Mouse (Mus musculus) ovary, postnatal 14 days (tissue): ENCODE results near the gene 2310046K23Rik.
A peak's percentile ranks its signal among the peaks of the same experiment; 100 is the strongest.
"Not testable (repeated sequence)": the region's sequence is repeated elsewhere in the genome, so short reads cannot be mapped to it uniquely, and the experiment has no call there.

Experiments used
- DNase-seq: peaks from one replicate; pipeline ENCODE4 v3.0.0; 2022; ENCODE audit warnings: low spot score

Gene 2310046K23Rik

GRCm38 (mm10) chr3:92534411-92534810 is at the start of gene 2310046K23Rik:
Gene 2310046K23Rik (minus strand): TSS chr3:92534511.
- no peak for DNase-seq

- no peak for DNase-seq
These were observed 49.0 kb upstream of the 2310046K23Rik start for GRCm38 (mm10) chr3:92583164-92583826.

GRCm38 (mm10) chr3:92579508-92579907 is 45.2 kb upstream of the 2310046K23Rik start:
- no peak for DNase-seq

DNA sequence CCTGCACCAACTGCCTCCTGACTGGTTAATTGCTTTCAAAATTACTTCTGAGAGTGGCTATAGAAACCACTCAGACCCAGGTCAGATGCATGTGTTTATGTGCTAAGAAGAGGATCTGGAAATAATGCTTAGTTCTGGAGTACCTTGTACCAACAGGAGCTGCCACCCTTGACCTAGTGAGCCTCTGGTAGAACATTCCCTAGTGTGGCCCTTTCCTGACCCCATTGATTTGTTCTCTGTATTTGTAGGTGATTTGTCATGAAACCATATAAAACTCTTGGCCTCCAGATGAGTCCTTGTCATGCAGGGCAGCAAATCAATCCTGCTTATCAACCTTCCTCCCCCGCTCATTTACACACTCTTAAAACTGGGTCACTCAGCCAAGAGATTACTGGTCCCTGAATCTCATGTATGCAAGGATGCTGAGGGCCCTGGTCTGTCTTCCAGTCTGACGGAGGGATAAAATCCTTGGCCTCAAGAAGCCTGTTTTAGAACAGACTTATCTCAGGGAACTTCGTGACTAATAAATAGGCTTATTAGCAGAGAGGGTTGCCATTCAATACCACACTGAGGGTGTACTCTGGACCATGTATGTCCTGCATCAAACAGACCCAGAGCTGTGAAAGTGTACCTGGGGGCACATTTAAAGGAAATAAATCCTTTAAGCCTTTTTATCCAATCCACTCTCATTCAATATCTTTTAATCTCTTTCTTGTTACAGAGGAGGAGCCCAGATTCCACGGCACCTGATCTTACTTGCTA is 44.5 kb upstream of the 2310046K23Rik start:
- DNase-seq: no peak

- no peak for DNase-seq
These were observed 39.2 kb upstream of the 2310046K23Rik start, which contains the start of gene Ivl for GRCm38 (mm10) chr3:92573449-92574041. Gene Ivl (minus strand): TSS chr3:92573735.

GRCm38 (mm10) chr3:92572514-92573155 is 38.3 kb upstream of the 2310046K23Rik start:
- no peak for DNase-seq

DNA sequence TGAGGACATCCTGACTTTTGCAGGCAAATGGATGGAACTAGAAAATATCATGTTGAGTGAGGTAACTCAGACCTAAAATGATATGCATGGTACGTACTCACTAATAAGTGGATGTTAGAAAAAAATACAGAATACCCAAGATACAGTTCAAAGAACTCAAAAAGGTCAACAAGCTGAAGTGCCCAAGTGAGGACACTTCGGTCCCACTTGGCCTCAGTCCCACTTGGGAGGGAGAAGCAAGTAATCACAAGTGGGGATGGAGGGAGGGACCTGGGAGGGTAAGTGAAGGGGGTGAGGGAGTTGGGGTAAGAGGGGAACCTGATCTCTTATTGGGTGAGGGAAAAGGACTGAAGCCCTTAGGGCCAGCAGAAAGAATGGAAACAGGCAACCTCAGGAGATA is 34.4 kb upstream of the 2310046K23Rik start:
- no peak for DNase-seq

GRCm38 (mm10) chr3:92565418-92565817 is 31.1 kb upstream of the 2310046K23Rik start:
- no peak for DNase-seq

DNA sequence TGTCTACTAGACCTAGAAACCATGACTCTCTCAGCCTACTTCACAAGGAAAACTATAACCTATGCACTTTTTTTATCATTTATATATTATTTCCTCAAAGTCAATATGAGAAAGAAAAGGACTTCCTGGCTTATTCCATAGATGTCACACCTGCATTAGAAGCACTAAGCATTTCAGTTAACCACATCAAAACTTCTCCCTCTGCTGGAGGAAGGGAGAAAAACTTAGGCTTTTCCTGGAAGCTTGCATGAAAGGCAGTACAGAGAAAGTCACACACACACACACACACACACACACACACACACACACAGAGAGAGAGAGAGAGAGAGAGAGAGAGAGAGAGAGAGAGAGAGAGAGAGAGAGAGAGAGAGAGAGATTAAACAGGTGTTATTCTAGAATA is 22.0 kb downstream of the 2310046K23Rik start:
- no peak for DNase-seq

DNA sequence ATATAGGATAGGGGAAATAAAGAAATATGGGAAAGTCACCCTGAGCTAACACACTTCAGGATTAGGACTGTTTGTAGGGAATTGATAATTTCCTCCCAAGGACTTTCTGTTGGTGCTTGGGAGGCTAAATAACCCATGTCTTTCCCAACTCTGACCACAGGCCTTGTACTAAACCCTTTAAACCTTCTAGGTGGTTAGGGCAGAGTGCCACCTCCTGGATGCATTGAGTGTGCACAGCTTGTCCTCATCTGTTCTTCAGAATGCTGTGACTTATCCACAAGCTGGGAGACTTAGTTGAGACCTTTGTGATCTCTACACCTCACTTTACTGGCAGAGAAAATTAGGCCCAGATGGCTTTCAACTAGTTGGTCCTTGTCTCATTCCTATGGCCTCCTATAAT is 23.5 kb downstream of the 2310046K23Rik start:
- peak; percentile 11 for DNase-seq

- DNase-seq: no peak
These were observed 26.1 kb downstream of the 2310046K23Rik start for GRCm38 (mm10) chr3:92508185-92508584.

DNA sequence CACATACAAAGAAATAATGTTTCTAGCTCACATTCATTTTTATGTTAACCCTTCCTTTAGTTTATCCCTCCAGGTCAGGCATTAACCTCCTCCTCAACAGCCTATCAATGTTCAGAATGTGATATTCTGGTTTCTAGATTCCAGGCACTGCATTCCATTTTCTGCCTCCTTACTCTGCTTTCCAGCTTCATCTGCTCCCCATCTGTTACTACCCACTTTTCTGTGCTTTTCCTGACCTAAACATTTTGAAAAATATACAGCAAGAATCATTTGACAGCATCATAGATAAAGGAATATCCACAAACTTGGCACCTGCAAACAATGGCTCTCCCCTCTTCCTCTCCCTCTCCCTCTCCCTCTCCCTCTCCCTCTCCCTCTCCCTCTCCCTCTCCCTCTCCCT is 30.8 kb downstream of the 2310046K23Rik start:
- no peak for DNase-seq

- no peak for DNase-seq
These were observed 33.9 kb downstream of the 2310046K23Rik start, which contains the start of gene Sprr4 for GRCm38 (mm10) chr3:92500393-92500792. Gene Sprr4 (minus strand): TSS chr3:92500493.

DNA sequence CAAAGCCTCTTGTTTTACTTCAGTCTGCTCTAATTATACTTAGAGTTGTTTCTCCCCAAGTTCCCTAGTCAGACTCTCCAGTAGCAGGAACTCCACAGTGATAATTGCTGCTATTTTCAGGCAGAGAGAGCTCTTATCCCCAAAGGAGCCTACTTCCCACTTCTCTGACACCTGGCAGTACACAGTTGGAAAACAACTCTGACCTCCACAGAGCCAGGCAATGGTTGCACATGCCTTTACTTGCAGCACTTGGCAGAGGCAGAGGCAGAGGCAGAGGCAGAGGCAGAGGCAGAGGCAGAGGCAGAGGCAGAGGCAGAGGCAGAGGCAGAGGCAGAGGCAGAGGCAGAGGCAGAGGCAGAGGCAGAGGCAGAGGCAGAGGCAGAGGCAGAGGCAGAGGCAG is 44.0 kb downstream of the 2310046K23Rik start:
- not testable (repeated sequence) for DNase-seq

DNA sequence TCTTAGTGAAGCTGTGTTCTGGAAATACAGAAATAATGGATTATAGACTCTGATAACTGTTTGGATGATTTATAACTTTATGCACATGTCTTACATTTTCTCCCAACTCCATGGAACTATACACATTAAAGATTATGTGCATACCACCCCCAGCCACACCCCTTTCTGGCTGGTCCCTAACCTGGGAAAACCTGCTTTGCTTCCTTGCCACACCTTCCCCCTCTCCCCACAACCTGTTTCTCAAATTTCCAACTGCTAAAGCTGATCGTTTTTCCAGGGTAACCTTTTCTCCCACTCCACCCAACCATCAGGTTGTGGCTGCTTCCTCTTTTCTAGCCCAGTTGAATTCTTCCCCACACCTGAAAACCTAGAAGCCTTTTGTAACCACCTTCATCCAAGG is 48.0 kb downstream of the 2310046K23Rik start:
- no peak for DNase-seq

DNA sequence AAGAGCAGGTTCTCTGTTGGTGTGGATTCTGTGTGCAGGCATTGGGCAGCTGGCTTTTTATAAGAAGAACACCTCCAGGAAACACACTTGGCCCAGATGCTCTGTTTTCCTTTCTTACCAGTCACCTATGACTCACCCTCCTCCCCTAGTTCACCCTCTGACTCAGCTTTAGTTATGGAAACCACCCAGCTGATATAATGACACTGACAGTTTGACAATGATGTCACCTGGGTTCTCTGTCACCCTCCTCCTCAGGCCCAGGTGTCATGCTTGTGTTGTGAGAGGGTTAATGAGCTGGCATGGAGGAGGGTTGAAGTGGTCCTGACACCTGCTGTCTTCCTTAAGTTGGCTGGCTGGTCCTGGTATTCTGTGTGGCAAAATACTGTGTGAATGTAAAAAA is 48.4 kb downstream of the 2310046K23Rik start, which contains the start of gene Sprr1a:
Sprr1a (minus strand) TSS at position 33 of the 400 bp plus-strand sequence.
- no peak for DNase-seq
